Mouse (Mus musculus): ENCODE results near the gene Gpr4.

The Gpr4 gene

DNA sequence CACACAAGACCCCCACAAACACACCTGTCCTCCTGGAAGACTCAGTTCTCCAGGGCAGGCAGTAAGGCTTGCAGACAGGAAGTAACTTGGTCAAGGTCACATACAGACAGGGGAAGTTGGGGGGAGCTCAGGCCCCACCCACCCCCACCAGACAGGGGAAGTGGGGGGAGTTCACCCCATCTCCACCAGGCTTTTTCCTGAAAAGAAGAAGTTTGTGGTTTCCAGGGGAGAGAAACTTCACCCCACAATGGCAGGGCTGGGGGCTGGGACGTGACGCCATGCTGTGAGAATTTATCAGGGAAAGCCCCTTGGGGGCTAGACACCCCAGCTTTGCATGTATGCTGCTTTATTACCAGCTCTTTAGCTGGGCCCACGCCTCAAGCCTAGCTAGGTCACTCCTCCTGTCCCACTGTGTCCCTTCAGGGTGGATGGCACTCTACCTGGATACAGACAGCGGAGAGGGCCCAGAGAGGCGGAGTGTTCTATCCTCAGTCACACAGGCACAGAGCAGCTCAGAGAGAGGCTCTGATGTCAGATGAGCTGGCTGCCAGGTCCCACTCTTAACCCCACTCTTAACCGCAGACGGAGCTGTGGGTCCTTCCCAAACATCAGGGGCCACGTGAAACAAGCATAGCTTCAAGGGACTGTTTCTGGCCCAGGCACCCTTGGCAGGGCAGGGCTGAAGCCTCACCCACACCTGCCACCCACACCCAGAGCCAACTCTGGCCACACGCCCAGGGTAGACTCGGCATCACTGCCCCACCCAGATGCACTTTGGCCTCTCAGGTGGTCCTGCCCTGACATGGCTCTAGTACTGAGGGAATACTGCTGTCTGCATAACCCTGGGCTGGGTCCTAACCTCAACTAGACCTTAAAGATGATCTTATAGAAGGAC, 53.8 kb downstream of the Gpr4 start:
- peak; percentile 43 to 68 for DNase-seq

- DNase-seq = no peak
Observed at GRCm38 (mm10) chr7:19267051-19267450, 54.7 kb downstream of the Gpr4 start.

DNA sequence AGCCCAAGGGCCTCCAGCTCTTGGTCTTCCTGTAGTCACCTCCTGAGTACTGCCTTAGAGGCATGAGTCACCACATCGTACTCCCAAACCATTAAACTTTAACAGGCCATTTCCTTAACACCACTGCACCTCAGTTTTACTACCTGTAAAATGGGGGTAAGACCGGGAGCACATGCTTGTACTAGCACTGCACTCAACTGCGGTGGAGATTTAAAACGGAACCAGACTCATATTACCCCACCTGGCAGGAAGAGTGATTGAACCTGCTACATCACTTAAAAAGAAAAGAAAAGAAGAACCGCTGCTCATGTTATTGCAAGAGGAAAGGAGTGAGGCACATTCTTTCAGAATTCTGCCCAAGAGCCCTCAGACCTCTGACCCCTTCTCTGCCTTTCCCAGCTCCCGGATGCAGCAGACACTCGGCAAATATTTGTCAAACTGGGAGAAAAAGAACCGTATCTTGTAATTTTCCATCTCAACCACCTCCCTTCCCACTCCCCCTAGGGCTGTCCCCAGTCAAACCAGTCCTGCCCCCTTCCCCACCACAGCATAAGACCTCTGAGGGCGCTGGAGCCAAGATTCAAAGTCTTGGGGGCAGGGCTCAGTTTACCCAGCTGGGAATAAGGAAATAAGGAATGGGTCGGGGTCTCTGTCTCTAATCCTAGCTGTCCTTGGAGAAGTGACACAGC, 56.8 kb downstream of the Gpr4 start:
- no peak for DNase-seq

- peak; percentile 40 to 67 for DNase-seq
Observed at GRCm38 (mm10) chr7:19269721-19270441, 57.5 kb downstream of the Gpr4 start.

DNA sequence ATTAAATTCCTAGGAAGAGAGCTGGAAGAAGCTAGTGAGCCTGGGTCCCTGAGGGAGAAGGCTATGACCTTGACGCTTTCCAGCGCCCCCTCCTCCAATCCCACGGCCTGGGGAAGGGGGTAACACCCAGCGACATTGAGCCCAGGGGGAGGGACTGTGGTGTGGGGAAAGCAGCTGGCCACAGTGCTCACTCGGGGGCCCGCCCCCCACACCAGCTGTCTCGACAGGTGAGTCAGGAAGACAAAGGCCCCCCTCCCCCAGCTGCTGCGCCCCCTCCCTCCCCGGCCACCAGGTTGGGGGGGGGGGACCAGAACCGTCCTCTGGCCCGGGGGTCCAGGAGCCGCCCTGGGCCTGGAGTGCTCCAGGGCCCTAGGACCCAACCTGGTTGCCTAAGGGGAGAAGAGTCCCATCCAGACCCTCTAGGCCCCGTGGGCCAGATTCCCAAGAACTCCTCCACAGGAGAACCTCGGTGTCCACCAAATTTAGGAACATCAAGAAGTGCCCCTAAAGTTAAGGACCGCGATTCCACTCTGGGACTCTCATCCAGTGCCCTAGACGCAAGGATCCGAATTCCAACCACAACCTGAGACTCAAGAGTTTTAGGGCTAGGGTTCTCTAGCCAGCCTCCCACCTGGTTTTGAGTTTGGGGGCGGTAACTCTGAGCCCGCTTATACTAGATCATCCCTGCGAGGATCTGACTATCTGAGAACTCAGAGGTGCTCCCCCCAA, 58.3 kb downstream of the Gpr4 start:
- no peak for DNase-seq

DNA sequence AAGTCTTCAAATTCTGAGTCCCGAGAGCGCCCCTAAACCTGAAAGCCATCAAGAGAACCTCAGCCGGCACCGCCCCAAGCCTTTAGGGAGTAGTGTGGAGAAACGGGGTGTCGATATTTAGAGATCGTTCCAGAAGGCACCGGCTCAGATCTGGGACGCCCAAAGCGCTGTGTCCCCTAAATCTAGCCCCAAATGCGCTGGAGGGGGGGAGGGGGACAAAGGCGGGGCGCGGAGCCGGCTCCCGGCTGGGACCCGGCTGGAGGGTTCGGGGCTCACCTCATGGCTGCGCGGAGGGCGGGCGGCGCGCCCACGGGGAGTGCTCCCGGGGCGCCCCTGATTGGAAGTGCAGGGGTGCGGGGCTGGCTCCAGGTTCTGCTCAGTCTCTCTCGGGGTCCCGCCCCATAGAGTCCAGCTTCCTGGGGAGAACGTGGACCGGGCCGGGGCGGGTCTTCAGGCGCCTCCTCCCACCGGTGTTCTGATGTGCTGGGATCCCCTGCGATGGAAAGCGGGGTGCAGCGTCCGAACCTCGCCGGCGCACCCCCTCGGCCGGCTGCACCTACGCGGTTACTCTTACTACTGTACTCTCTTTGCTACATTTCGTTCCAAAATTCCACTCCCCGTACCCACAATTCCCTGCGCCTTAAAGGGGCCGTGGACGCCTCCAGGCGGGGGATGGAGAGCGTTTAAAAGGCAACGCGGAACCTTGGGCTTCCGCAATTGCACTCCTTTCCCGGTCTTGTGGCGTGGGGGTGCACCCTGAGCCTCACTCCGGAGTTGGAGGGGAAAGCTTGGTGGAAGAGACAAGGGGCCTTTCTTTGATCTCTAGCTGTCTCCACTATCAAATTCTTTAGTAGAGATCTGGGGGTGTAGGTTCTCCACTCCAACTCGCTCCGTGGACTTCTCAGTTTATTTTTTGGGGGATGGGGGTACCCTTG, 59.2 kb downstream of the Gpr4 start, which contains the start of gene Vasp:
Gene Vasp, minus strand, starts transcription at position 580 of the 935 bp plus-strand sequence.
- DNase-seq = peak; percentile 83 to 85

- DNase-seq = peak; percentile 76 to 81
Observed at GRCm38 (mm10) chr7:19272173-19272764, 59.9 kb downstream of the Gpr4 start.
